Mouse (Mus musculus) hematopoietic stem cell, adult 5-6 weeks (primary cell): ENCODE results near the gene Bdnf. TPM values are rescaled to one million over a fixed set of nuclear protein-coding genes. Genes with fewer than 3 reads are reported as not detected.

Source experiments
- ATAC-seq, 2 experiments: fragments of 125-278 bp in 1 of 2; replicated peaks in 1 of 2; 2 replicates each; pipeline ENCODE4 v1.8.0; 2016 to 2017; ENCODE audit warnings: inconsistent platforms in 2 of 2, mild to moderate bottlenecking in 2 of 2, moderate number of reproducible peaks in 2 of 2, low read depth in 1 of 2, moderate TSS enrichment in 1 of 2; ENCODE audit not compliant: low FRiP score in 2 of 2, poor library complexity in 2 of 2, severe bottlenecking in 2 of 2, insufficient read depth in 1 of 2, low TSS enrichment in 1 of 2
- total RNA-seq: library from RNA; stranded (forward); fragments of 172-1452, 232-1000 nt; gene quantifications from 2 replicates; pipeline ENCODE4 v1.2.3, GENCODE M21; 2017

The Bdnf gene
- total RNA-seq, 1 experiment from 2014 or later: not detected

DNA sequence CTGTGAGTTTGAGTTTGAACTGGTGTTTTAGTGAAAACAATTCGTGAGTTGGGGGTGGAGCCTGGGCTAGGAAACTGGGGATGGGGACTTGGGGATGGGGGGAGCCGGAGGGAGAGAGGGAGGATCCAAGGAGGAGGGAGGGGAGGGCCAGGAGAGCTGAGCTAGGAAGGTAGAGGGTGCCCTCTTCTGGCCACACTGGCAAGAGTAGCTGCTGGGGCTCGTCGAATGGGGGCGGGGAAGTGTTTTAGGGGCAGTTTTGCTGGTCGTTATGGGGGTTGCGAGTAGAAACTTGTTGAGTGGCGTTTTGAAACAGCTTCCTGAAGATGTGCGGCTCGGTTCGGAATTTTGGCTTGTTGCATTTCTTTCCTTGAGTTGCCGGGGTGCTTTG lies 20.3 kb downstream of the Bdnf start:
- ATAC-seq: peak; percentile 43 to 69

DNA sequence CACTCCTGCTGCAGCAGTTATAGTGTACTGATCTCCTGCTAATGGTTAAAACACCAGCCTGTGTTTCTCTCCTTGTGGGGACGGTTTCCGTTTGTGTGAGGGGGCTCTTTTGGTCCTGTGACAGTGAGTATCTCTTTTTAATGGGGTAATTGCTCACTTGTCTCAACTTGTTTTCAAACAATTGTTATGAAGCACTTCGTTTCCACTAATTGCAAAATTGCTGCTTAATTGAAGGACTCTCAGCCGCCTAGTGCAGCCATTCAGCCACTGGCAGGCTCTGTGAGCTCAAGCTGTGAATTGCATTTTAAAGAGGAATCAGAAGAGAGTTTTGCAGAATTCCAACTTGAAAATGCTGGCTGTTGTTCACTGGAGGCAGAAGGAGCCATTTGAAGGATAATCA lies 22.7 kb downstream of the Bdnf start:
- no peak for ATAC-seq

DNA sequence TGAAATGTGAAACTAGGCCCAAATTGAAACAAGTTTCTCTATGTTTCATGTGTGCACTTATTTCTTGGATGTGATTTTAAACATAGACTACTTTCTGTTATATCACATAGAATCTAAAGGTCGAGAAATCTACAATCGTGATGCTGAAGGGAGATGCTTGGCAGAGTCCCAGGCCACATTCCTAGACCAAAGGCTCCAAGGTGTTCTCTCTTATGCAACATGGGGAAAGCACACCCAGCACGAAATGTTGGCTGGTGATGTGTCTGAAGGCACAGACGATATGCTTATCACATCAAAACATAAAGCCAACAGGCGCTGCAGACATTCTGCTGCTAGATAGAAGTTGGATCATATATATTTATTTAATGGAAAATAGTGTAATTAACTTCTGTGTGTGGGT lies 25.8 kb downstream of the Bdnf start:
- ATAC-seq: no peak

DNA sequence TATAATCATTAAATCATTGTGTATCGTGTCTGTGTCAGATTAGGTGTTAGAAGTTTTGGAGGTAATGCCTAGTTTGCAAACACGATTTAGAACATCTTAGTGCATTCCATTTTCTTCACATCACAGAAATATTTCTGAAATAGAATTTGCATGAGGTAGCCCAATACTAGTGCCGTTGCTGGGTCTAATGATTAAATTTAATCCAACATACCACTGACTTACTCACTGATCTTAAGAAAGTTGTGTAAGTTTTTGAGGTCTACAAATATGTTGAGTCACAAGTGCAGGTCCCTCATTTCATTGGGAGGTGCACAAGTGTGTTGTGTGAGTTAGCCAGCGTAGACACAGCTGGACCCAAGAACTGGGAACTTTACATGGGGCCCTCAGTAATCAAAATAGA lies 29.1 kb downstream of the Bdnf start:
- no peak for ATAC-seq

DNA sequence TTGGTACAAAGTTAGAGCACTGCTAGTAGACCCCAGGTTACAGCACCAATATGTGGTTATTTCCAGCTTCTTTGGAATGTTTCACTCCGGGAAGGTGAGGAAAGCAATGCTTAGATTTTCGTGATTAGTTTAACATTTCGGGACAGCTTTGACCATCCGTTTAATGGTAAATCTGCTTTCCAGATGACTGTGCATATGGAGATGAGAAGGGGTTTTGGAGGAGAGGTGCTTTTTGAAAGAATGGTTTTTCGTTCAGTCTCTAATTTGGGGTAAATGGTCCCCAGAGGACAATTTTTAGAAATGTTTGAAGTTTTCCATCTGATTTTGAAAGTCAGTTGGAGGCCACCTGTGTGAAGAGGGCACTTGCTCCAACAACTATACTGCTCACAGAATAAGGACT lies 29.6 kb downstream of the Bdnf start:
- no peak for ATAC-seq

DNA sequence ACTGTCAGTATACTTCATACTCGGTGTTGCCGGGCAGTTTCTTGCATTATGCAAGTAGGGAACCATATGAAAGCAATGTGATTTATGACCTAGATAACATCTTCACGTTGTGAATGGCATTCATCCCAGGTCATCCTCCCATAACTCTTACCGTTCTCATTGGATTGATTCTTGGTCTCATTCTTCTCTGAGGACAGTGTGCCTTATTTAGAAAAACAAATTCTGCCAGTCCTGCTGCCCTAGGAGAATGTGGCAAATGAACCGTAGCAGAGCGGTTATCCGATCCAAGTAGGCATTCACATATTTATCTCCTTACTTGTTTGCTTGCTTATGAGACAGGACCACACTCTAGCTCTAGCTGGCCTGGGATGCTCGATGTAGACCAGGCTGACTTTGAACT lies 32.0 kb downstream of the Bdnf start:
- no peak for ATAC-seq

DNA sequence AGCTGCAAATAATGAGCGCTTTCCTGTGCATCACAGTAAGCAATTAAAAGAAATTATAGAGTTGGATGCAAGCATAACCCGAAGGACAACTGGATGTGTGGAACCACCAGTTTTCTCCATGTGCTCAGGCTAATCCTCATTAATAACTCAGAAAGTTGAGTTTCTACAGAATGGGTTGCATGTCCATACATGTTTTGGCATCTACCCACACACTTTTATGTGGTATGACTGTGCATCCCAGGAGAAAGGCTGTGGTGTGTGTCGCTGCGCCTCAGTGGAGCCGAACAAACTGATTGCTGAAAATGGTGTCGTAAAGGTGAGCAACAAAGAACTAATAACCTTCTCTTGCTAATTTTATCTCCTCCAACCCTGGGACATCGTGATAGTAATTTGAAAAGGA lies 34.8 kb downstream of the Bdnf start:
- no peak for ATAC-seq

DNA sequence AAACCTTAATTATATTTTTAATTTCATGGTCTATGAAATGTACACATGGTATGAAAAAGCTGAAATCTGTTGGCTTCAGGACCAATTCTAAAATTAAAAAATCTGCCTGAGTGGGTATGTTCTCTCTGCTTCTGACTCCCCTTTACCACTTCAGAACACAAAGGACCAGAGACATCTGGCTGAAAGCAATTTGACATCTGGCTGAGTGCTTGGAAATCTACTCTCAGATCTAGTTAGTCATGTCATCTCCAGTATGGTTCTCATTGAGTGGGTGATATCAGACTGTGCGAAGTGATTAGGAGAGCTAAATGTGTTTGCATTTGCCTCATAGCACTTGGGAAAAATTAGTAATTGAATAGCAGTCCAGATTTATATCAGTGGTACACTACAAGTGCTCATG lies 36.5 kb downstream of the Bdnf start:
- ATAC-seq: no peak

DNA sequence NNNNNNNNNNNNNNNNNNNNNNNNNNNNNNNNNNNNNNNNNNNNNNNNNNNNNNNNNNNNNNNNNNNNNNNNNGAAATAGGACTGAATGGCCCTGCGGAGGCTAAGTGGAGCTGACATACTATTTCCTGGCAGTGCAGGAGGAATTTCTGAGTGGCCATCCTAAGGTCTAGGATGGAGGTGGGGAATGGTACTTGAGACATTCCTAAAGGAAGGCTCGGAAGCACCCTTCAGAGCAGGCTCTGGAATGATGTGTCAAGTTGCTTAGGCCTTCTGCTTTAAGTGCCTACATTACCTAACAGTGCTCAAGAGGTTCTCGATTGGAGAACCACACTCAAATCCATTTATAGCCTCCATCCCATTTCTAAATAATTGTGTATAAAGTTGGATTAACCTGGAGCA lies 50.8 kb downstream of the Bdnf start:
- no peak for ATAC-seq

DNA sequence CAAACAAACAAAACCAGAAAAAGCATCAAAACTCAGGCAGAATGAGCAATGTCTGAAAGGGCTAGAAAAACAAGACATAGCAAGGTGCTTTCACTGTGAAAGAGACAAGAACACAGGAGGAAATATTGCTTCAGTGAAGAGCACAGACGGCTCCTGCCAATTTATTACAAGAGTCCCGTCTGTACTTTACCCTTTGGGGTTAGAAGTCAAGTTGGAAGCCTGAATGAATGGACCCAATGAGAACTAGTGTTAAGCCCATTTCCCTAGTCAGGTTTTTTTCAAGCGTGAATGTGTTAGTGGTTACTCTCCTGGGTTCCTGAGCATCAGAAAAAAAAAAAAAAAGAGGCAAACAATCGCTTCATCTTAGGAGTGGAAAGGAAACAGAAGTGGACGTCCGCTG lies 51.3 kb downstream of the Bdnf start:
- no peak for ATAC-seq

DNA sequence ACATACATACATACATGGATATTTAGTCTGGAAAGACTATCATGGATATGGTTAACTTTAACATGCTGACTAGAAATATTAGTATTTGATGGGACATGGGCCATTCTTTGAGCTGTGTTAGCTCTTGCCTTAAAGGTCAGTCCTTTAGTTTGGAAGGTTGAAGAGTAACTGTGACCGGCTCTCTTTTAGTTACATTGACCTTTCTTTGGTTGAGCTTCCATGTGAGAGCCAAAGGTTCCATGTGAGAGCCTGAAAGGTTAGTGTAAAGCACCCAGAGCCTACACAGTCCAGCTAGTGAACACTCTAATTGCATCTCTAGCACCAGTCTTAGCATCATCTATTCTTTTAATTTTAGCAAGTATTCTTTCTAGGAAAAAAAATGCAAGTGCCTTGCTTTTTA lies 54.7 kb downstream of the Bdnf start:
- ATAC-seq: no peak

DNA sequence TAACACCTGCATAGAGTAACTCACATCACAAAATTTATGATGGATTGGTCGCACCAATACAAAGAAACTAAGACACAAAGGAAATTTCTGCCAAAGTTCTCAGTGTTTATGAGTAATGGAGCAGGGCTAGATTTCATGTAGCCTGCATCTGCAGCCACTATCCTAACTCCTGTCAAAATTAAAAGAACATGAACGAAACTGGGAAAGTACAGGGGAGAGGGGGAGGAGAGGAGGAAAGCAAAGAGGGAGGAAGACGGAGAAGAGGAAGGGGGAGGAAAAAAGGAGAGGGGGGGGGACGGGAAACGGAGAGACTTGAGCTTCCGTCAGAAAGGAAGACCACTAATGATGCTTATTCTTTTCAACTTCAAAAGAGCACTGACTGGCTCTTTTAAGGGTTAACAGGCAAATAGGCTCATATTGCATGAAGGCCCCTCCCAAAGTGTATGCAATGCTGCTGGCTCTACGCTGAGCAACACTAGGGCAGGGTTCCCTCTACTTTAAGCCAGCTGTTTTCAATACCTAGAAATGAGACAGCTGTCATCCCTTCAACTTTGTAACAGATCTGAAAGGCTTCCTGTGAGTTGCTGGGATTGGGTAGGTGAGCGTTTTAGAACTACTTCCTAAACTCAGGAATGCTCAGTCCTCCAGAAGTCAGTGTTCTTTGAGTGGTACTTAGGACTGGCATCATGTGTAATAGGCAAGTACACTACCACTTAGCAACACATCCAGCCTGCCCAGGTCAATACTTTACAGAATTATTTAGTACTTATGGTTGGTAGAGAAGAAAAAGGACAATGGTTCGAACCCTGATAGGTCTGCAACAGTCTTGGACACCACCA lies 58.9 kb downstream of the Bdnf start:
- ATAC-seq: no peak

DNA sequence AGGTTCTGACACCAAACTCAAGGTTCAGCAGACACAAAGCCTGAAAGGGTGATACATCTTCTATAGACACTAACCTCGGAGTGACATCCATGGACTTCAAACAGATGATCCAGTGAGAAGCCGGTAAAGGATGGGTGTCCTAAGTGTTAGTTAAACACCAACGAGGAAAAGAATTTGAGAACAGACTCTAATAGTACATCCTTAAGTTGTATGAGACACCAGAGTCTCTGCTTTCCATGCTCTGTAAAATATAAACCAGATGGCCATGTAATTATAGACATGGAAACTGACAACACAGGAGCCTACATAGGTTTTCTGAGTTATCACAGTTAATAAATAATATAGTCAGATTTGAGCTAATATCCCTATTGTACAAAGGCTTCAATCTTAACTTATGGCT lies 59.7 kb downstream of the Bdnf start:
- ATAC-seq: 0 out of 4 replicates have a peak, but pooled peaks of 1 of the 2 experiments have one; percentile 12

DNA sequence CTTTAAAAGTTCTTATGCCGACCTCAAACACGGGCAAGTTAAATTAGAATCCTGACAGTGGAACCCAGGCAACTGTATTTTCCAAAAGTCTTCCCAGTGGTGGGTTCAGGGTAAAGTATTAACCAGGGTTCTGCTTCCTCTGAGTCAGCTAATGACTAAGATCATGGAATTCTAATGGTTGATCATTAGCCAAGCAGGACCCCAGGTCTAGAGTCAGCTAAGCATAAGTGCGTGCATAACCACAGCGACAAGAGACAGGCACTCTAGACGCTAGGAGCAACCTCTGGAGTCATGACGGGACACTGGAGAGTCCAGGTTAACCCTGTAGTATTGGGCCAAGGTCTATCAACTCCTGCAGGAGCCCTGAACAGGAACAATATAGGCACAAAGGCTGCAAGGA lies 60.2 kb downstream of the Bdnf start:
- ATAC-seq: no peak

DNA sequence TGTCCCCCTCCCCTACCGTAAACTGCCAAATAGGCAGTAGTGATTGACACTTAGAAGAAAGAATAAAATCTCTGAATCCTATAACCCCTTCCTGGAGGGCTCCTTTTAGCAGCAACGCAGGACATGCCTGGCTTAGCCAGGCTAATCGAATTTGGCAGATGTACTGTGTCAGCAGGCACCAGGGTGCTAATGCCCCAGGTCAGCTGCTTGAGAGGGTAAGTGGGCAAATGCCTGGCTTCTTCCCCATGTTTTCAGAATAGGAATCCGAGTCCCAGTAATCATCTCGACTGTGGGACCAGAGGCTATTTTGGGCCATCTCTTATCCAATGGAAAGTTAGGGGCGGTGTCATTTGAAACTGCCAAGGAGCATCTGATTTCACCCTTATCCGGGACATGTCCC lies 60.8 kb downstream of the Bdnf start:
- ATAC-seq: no peak

DNA sequence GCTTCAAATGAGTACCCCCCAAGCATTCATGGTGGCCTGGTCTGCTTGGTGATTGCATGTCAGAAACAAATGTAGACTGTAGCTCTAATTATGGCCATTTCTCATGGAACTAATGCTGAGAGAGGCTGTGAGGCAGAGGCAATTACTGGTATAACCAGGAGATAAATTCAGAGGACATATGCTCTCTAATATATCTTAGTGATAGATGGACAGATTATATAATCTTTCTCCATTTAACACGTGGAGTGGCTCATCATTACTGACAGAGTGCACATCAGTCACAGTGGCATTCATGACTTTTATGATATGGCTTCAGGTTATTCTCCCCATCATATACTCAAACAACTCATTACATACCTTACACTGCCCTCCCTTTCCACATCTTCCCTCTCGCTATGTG lies 61.8 kb downstream of the Bdnf start:
- no peak for ATAC-seq

DNA sequence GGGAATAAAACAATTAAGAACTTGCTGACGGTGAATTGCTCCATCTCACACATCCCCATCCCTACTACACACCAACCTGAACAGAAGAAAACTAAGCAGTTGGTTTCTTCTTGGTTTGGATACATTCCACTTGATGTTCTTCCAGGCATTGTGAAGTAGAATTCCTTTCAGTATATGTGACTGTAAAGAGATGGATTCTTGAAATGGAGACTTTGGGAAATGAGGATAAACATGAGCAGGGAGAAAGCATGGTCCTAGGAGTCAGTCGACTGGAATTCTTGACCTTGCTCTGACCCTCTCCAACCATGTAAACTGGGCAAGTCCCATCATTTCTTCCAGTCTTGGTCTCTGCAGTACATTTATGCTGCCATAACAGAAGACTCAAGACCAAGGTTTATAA lies 63.8 kb downstream of the Bdnf start:
- no peak for ATAC-seq

DNA sequence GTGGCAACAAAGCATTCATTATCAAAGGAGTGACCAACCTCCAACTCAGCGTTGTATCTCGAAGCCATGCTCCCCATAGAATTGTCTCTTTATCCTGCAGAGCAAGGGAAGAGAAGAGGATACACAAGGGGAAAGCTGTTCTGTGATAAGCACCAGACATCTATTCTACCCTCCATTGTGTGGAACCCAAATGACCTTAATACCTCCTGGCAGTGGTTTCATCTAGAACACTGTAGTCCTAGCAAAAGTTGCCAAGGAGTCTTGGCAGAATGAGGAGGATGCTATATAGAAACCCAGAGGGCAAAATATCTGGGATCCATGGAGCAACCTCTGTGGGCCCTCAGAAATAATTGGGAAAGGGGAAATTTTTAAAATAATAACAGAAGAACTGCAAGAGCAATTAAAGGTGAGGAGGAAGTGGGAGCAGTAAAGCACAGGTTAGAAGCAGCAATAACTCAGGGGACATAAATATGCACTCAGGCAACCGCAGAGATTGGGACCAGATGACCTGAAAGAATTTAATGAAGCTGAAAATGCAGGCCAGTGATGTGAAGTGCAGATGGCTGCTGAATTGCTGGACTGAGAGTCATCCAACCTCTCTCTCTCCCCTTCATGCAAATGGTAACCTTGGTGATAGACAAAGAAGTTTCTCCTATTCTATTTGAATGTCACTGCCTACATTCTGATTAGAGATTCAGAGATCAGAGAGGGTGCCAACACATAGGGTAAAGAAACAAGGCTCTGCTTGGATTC lies 68.9 kb downstream of the Bdnf start:
- ATAC-seq: no peak

DNA sequence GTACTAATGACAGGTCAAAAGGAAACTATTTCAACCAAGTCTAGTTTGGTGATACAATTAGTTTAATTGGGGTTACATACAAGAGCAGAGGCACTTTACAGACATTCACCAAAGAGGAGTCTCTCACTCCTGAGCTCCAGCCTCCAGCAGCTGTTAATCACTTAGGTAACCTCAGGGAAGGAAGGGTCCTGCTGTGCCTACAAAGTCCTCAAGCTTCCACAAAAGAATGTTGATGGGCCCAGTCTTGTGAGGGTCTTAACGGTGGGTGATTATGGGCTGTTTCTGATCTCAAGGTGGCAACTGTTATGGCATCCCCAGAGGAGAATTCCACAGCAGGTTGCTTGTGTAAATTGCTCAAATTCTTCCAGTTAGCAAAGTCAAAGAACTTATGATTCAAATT lies 71.7 kb downstream of the Bdnf start:
- ATAC-seq: no peak
